Mouse (Mus musculus) gastrocnemius, postnatal 25 days (tissue): ENCODE measurements at regions not wholly inside any gene's neighbourhood (a gene's known extent, or its start where the extent isn't known, plus 50 kb on each side); places are given as distances from the start of the nearest gene placed in this dataset.

ENCODE experiments used
- DNase-seq: peaks from one replicate; pipeline ENCODE4 v3.0.0; 2022

DNA sequence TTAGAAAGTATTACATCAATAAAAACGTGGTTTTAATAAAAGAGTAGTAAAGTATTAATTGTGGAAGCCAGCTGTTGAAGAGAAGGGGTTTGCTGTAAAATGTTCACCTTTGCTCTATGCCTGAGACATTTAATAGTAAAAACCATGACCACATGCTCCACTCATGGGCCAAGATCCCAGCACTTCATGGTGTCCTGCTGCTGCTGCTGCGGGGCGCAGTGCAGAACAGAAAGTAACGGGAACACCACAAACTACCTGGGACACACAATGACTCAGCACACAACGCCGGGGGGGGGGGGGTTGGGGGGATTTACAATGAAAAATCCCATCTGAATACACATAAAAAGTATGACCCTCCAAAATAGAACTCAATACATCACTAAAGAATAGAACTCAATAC lies 124.8 kb upstream of the Klf14 start:
- DNase-seq: no peak

DNA sequence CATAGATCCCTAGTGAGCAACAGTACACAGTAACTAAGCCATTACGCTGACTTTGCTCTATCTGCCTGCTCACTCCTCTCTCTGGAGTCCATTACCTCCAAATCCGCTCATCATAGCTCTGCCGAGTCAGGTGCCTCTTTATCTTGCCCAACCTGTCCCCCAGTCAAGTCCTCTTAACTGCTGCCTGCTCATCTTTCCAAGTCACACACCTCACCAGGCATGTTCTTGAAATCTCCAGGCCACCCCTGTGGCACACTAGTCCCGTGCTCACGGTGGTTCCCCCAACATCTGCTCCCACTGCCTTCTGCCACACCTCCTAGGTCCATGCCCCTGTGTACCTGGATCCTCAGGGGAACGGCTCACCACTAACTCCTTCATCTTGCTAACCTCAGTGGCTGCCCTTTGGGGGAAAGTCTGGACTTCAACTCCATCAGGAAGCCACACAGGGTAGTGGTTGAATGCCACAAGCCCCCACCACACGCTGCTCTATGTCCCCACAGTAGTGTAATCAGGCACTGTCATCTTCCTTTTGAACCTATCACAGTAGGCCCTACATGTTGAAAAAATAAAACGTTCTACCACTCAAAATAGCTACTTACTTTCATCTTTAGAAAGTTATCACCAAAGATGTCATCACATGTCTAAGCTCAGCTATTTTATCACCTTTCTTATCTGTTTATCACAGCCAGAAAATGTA lies 126.3 kb upstream of the Klf14 start:
- DNase-seq: no peak

DNA sequence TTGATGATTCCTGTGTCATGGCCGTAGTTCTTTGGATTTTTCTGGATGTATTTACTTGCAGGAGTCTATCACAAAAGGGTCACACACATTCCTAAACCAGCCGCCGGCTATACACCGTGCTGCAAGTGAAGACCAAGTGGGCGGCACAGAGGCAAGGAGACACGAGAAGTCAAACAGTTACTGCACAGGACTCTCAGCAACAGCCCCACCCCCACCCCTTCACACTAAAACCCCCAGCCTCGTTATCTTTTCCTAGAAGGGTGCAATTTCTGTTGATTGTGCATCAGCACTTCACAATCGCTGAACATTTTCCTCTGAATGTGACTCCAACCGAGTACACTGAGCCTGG lies 126.9 kb upstream of the Klf14 start:
- no peak for DNase-seq

DNA sequence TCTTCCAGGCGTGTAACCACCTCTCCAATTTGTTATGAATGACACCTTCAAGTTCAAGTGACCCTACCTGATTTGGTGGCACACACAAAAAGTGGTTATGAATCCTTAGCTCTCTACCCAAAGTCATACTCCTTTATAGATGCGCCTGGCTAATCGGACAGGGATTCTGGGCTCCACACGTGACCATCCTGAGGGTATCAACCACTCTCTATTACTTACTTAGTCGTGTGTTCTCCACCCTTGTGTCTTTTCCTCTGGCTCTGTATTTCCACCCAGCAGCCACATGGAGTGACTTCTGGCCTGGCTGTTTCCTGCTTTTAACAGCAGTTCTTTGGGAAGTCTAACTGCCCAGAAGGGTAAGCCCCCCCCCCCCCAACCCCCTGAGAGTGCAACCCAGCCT lies 127.4 kb upstream of the Klf14 start:
- no peak for DNase-seq

DNA sequence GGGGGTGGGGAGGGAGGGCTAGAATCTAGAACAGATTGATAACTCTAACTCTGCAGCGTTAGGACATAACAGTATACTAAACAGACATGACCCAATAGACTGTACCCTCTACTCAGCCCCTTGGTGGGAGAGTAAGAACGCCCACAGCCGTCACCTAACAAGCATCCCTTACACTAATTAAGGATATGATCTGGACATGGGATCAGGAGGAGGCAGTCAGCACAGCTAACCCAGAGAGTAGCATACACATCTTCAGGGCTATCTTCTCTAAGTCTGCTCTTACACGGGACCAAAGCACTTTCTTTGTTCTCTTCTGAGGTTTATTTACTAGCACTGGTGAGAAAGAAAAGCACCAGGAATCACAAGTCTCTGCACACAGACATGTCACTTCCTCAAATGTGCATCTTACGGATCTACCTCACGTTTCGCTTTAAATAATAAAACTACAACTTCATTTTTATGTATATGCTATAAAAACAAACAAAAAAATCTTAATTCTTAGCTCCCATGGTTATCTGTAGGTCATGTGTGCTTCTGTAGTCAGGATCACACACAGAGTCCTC lies 128.0 kb upstream of the Klf14 start:
- no peak for DNase-seq

DNA sequence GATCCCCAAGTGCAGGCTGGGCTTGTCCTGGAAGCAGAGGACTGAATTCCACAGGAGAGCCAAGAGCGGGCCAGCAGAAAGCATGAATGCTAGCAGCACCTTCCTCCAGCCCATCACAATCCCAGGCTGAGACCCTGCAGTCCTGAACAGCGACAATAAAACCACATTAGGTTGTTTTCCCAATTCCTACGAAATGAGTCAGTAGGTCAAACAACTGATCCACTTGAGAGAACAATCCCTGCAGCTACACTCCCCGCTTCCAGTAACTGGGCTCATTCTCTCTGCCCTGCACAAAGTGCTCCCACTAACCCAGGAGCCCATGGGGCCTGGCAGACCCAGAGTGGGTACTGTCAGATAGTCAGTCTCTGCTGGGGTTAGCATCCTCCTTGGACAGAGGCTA lies 128.6 kb upstream of the Klf14 start:
- DNase-seq: no peak

DNA sequence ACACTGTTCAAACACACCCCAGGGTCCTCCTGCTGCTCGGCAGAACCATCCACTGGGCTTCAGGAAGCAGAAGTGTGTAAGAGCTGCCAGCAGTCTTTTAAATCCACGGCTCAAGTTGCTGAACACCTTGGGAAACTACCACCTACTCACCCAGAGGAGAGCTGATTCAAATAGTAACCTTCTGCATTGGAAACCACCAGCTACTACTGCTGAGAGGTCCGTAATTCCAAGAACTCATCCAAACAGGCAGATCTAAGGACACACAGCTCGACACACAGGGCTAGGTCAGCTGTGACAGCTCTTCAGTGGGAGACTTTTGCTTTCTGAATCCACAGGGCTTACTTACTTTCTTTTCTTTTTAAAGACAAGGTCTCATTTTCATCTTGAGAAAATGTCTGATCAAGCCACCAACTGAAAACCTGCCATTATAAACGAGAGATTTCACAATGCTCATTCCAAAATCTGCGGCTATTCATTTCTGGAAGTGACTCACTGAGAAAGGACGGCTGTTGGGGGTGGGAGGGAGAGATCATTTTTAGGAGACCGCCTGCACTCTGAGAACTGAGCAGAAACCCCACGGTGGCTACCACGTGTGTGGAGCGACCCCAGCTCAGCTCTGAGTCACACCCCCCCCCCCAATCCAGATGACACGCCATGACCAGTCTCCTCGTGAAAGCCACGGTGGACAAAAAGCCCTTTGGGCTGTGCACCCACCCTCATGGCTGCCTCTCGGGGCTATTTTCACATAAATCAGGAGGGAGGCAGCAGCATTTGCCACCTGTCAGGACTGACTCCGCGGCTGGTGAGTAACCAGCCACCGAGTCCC lies 129.5 kb upstream of the Klf14 start:
- no peak for DNase-seq

DNA sequence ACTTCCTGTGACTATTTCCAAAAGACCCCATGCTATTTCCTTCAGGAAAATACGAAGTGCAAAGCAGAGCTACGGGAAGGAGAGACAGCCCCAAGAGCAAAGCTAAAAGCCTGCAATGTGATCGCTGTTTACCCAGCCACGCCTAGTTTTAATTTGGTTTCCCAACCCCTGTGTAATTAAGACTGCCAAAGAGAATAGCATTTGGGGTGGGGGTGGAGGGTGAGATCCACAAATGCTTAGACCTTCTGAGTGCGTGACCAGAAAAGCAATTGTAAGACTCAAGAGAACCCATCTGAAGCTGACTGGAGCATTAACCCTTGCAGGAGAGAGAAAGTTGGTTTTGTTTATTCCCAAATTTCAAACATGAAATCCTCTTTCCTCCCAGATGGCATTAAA lies 130.1 kb upstream of the Klf14 start:
- no peak for DNase-seq

DNA sequence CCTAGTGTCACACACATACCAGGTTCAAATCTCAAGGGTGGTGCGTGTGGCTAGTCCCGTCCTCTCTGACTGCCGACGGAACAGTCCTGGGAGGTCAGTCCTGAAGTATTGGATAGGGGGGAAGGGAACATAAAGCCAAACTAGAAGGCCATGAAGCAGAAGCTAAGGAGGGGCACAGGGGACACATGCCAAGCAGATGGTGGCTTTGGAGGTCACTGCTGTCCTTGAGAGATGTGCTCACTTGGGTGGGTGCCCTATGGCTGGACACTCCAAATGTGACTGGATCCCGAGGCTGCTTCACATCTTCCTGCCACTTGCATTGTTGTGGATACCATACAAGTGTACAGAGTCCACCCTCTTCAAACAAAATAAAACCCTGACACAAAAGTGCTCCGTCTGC lies 131.4 kb upstream of the Klf14 start:
- DNase-seq: no peak

DNA sequence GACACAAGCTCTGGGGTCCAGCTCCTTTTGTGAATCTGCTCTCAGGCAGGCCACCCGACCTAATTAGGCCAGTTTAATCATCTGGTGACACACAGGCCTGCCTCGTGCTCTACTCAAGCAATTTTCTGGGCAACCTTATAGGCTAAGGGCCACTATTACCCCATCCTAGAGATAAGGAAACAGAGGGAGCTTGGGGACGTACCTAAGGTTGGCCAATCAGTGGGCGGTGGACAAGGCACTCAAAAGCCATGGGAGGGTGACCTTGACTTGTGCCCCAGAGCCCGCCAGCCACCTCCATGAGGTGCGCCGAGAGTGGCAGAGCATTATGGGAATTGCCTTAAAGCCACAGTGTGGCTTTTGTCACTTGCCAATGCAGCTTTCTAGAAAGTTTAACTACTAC lies 131.9 kb upstream of the Klf14 start:
- DNase-seq: no peak

DNA sequence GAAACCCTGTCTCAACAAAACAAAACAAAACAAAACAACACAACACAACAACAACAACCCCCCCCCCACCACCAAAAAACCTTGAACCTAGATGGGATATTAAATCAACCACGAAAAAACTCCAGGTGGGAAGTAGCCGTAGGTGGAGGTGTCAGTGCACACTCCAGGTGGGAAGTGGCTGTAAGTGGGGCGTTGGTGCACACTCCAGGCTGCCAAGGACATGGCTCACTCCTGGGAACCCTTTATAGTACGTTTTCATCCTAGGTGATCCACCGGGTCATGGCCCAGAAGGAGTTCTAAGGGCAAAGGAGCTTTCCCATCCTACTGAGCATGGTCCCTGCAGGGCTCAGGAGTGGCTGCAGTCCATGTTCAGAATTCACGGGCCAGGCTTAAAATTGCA lies 133.4 kb upstream of the Klf14 start:
- no peak for DNase-seq

DNA sequence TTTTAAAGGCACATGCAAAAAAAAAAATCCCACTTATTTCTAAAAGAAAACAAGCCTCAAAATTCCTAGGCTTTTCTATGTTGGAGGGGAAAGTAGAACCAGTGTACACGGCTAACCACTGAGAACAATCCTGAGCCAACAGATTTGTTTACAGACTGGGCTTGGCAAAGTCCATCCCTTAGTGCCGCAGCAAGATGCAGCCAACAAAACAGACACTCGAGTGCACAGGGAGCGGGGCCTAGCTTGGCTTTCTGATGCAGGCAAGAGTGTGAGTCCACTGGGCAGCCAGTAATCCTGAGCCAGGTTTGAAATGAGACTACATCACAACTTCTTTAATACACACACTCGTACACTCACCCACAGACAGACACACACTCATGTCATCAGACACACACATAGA lies 133.9 kb upstream of the Klf14 start:
- peak; percentile 68 for DNase-seq

DNA sequence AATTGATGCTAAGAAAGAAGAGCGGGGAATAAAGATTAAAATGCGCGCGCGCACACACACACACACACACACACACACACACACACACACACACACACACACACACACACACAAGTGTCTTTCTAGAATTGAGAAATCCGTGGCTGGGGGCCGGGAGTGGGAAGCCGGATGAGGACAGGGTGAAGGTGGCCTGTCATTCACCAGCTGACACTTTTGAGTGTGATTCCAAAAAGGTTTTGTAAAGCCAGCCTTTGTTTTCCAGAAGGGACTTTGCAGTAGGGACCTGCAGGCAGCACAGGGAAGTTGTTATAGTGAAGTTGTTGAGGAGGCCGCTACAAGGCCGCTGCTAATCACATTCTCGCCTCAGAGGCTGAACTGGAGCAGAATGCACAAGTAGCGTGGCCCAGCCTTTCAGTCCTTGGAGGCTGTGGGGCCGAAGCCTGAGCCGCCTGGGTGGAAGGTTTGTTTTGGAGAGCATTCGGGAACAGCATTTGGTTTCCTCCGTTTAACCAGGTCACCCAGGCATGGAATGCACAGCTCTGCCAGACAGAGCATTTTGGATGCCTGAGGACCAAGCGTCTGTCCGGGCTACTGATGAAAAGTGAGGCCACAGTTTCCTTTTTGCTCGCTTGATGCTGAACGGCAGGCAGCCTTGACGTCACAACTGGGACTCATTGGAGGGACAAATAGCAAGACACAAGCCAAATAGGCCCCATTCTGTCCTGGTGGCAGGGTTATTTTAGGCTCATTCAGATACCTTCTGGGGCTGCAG lies 137.3 kb upstream of the Klf14 start:
- peak; percentile 76 for DNase-seq

DNA sequence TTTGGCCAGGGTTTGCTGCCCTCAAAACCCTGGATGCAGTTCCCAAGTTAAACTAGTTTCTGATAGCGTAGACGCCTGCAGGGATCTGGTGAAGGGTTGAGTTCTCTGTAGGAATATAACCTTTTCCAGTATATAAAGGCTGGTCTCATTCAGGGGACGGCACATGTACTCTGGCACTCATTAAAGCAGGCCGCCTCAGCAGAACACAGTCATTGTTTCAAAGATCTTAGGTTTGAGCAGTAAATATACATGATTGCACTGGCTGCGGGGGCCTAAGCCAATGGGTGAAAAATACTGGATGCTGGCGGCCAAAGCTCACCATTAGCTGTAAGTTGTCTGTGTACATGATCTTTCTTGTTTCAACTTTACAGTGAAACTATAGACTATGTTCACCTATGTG lies 137.9 kb upstream of the Klf14 start:
- no peak for DNase-seq

DNA sequence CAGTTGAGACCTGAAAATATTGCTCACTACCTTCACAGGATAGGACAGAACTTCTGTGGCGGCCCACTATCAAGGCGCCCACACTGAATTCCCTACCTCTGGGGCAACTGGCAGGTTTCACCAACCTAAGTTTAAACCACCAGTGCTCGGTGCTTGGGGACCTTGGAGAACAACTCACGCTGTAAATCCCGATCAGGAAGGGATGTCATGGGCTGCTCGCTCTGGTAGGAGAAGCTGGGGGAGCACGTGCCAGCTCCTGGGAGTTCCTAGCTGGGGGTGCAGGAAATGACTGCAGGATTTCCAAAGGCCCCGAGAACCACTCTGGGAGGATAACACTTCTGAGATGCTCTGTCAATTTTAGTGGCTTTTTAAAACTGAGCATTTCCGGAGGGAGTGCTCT lies 138.4 kb upstream of the Klf14 start:
- no peak for DNase-seq

DNA sequence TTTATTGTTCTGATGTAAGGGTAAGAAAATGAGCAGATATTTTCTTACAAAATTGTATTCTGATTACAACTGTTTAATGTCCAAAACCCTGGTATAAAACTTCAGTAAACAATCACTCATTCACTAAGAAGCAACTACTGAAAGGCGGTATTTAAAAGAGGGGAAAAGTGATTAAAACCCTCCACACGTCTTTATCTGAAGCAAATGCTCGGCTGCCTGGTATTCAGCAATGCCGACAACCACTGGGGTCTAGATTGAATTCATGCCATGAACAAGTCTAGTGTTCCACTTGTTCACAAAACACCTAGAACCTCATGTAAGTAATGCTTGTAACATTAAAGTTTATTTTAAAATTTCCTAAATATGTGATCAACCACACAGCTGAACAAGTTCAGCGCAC lies 139.2 kb upstream of the Klf14 start:
- DNase-seq: no peak

DNA sequence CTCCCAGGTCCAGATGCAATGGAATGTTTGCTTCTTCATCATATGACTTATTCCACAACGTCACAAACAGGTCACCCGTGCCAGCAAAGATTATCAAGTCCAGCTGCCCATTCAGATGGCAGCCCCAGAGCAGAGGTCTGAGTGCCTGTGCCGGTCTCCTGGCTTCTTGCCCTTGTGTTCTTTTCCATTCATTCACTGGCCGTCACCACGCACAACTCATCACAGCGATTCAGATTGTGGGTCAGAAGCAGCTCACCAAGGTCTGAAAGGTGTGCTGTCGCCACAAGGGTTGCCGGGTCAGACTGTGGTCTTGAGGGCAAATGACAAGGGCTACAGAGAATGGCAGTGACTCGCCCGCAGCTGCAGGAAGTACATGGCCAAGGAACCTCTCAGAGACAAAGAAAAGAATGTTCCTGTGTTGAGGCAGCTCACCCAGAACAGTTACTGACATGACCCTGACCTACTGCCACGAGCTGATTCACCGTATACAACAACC lies 141.3 kb upstream of the Klf14 start:
- no peak for DNase-seq

DNA sequence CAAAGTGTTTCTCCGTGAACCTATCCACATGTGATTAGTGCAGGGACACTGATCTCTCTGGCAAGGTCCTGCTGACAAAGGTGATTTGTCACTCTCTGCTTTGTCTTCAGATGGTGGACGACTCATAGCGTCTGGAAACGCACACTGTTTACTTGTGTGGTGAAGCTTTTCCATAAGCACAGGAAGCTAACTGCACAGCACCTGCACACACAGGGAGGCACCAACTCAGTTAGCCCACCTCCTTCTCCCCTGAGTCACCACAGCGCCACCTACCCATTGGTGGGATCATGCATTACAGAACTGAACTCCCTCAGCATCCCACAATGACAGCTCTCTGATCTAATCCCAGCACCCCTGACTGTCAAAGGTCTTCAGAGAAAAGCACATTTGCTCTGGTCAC lies 141.9 kb upstream of the Klf14 start:
- DNase-seq: no peak

DNA sequence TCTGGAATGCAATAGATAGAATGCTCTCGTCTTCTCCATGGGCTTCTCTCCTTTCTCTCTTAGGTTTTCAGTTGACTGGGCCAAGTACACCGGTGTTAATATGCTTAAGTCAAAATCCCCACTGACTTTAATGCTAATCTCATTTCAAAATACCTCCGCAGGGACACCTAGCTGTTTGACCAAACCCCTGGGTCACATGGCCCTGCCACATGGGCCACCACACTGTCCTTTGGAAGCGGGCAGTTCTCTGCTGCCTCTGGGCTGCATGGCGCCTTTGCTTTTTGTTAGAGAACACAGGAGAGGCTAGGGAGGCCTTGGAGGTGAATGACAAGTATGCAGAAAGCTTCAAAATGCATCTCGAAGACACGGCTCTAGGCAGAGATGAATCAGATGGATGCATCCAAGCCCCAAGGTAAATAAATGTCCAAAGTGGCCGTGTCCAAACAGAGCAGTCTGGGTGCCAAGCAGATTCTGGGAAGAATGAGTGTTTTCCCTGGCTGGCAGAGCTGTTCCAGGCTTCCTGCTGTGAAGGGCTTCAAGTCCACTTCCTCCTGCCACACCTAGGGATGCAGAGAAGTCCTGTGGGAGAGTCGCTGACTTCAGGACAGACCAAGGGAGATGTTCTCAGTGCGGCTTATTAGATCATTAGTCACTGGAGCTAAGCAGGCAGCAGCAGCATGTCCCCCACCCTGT lies 147.4 kb upstream of the Klf14 start:
- DNase-seq: no peak

DNA sequence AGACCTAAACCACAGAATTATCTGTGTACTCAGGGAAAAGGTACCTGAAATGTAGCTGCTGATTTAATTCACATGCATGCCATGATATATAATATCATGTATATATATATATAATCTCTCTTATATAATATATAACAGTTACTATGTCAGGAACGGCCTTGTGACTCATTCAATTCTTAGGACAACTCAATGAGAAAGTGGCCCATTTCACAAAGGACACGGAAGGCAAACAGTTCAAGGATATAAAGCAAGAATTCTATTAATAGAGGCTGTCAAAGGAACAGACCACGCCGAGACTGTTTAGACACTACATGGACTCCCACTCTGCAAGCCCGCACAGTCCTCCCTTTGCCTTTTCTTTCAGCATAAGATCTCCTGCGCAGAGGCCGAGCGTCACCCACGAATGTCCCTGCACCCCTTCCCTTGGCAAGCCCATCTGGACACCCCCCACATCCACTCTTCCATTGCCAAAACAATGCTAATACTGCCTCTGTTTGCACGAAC lies 148.0 kb upstream of the Klf14 start:
- DNase-seq: no peak

DNA sequence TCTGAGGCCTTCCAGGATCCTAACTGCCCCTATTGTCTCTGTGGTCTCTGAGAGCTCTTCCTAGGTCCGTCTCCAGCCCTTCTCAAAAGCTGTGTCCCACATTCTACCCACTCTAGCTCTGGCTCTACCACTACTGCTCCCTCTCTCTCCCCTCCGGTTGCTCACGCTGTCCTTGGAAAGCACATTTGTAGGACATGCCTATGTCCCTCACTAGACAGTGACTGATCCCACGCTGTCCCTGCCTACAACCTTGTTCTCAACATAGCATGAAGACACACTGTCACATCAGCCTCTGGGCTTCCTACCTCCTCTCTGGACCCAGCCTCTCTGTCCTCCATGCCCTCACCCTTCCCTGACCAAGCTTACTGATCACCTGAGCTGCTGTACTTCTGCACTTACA lies 148.5 kb upstream of the Klf14 start:
- DNase-seq: no peak
